Mouse (Mus musculus): ENCODE results near the gene Ptpn5. TPM values are rescaled to one million over a fixed set of nuclear protein-coding genes. Genes with fewer than 3 reads are reported as not detected.
A peak's percentile ranks its signal among the peaks of the same experiment; 100 is the strongest.

The Ptpn5 gene
- polyA plus RNA-seq, 1 experiment: not detected

GRCm38 (mm10) chr7:47146034-47146812 lies 12.7 kb upstream of the Ptpn5 start:
- H3K4me3 ChIP-seq (ENCODE audit: insufficient read depth, low read depth, low read length): no peak overlapping the region
- H3K4me1 ChIP-seq (ENCODE audit: control insufficient read depth, insufficient read depth, low read length): no peaks in the 10 kb centered on the region
- H3K27ac ChIP-seq (ENCODE audit: insufficient read depth, low read depth, low read length): no peak overlapping the region
- WGBS: 53% methylated on average over 12 of the region's 12 CpGs
- TF ChIP-seq POLR2A (IDR thresholded peaks at IDR 0.05; ENCODE audit: insufficient read depth, low read depth, low read length): no peak
- TF ChIP-seq CTCF (IDR thresholded peaks at IDR 0.05; ENCODE audit: insufficient read depth, low read depth, low read length): no peak

GRCm38 (mm10) chr7:47144299-47144698 lies 10.8 kb upstream of the Ptpn5 start:
- H3K4me3 ChIP-seq (ENCODE audit: insufficient read depth, low read depth, low read length): no peak overlapping the region

GRCm38 (mm10) chr7:47139823-47140325 lies 6.4 kb upstream of the Ptpn5 start:
- no peak for TF ChIP-seq CTCF (IDR thresholded peaks at IDR 0.05; ENCODE audit: insufficient read depth, low read depth, low read length)
- no peak for TF ChIP-seq POLR2A (IDR thresholded peaks at IDR 0.05; ENCODE audit: insufficient read depth, low read depth, low read length)
- Histone ChIP-seq H3K4me3 (ENCODE audit: insufficient read depth, low read depth, low read length) (no peak overlapping the region), H3K27ac (ENCODE audit: insufficient read depth, low read depth, low read length) (no peak overlapping the region), H3K4me1 (ENCODE audit: control insufficient read depth, insufficient read depth, low read length) (peaks cover 8% of the 10 kb centered on the region; the same call in 1 of the 2 replicates)
- WGBS: 86% methylated on average over 8 of the region's 8 CpGs

More at GRCm38 (mm10) chr7:47144299-47144698, 10.8 kb upstream of the Ptpn5 start:
- no peak overlapping the region for H3K27ac ChIP-seq (ENCODE audit: insufficient read depth, low read depth, low read length)
- no peak for TF ChIP-seq CTCF (IDR thresholded peaks at IDR 0.05; ENCODE audit: insufficient read depth, low read depth, low read length)
- TF ChIP-seq POLR2A (IDR thresholded peaks at IDR 0.05; ENCODE audit: insufficient read depth, low read depth, low read length): no peak
- H3K4me1 ChIP-seq (ENCODE audit: control insufficient read depth, insufficient read depth, low read length): no peaks in the 10 kb centered on the region
- 38% methylated on average over 6 of the region's 6 CpGs for WGBS

- WGBS: 51% methylated on average over 5 of the region's 5 CpGs
- no peak for TF ChIP-seq CTCF (IDR thresholded peaks at IDR 0.05; ENCODE audit: insufficient read depth, low read depth, low read length)
- TF ChIP-seq POLR2A (IDR thresholded peaks at IDR 0.05; ENCODE audit: insufficient read depth, low read depth, low read length): no peak
- peaks cover 21% of the 10 kb centered on the region for H3K4me1 ChIP-seq (ENCODE audit: control insufficient read depth, insufficient read depth, low read length)
- H3K27ac ChIP-seq (ENCODE audit: insufficient read depth, low read depth, low read length): no peak overlapping the region
- no peak overlapping the region for H3K4me3 ChIP-seq (ENCODE audit: insufficient read depth, low read depth, low read length)
Observed at GRCm38 (mm10) chr7:47134570-47134969, 1.1 kb upstream of the Ptpn5 start.

- H3K27ac ChIP-seq (ENCODE audit: insufficient read depth, low read depth, low read length): peak overlapping the region; percentile 78
- WGBS: 2% methylated on average over 10 of the region's 10 CpGs
- 0 out of 2 replicates have a peak, but pooled peaks have one; percentile 42 for TF ChIP-seq CTCF (IDR thresholded peaks at IDR 0.05; ENCODE audit: insufficient read depth, low read depth, low read length)
- TF ChIP-seq POLR2A (IDR thresholded peaks at IDR 0.05; ENCODE audit: insufficient read depth, low read depth, low read length): no peak
- peaks cover 21% of the 10 kb centered on the region for H3K4me1 ChIP-seq (ENCODE audit: control insufficient read depth, insufficient read depth, low read length)
- H3K4me3 ChIP-seq (ENCODE audit: insufficient read depth, low read depth, low read length): peak overlapping the region; percentile 92
Observed at GRCm38 (mm10) chr7:47132931-47133260, 588 bp downstream of the Ptpn5 start.

- H3K4me3 ChIP-seq (ENCODE audit: insufficient read depth, low read depth, low read length): peak overlapping the region; percentile 92
- H3K27ac ChIP-seq (ENCODE audit: insufficient read depth, low read depth, low read length): peak overlapping the region; percentile 78
- under 1% methylated on average over 65 of the region's 65 CpGs for WGBS
- TF ChIP-seq CTCF (IDR thresholded peaks at IDR 0.05; ENCODE audit: insufficient read depth, low read depth, low read length) (no peak; the same call in 1 of the 2 replicates), POLR2A (IDR thresholded peaks at IDR 0.05; ENCODE audit: insufficient read depth, low read depth, low read length) (0 out of 2 replicates have a peak, but pooled peaks have one; percentile 32)
- peaks cover 21% of the 10 kb centered on the region for H3K4me1 ChIP-seq (ENCODE audit: control insufficient read depth, insufficient read depth, low read length)
Observed at GRCm38 (mm10) chr7:47132180-47132930, 1.1 kb downstream of the Ptpn5 start.

GRCm38 (mm10) chr7:47131840-47132179 lies 1.7 kb downstream of the Ptpn5 start:
- TF ChIP-seq POLR2A (IDR thresholded peaks at IDR 0.05; ENCODE audit: insufficient read depth, low read depth, low read length): no peak
- no peak for TF ChIP-seq CTCF (IDR thresholded peaks at IDR 0.05; ENCODE audit: insufficient read depth, low read depth, low read length)
- WGBS: under 1% methylated on average over 15 of the region's 15 CpGs
- Histone ChIP-seq H3K27ac (ENCODE audit: insufficient read depth, low read depth, low read length) (no peak overlapping the region; the same call in 1 of the 2 replicates), H3K4me1 (ENCODE audit: control insufficient read depth, insufficient read depth, low read length) (peaks cover 21% of the 10 kb centered on the region), H3K4me3 (ENCODE audit: insufficient read depth, low read depth, low read length) (peak overlapping the region; percentile 92)

- no peak overlapping the region for H3K27ac ChIP-seq (ENCODE audit: insufficient read depth, low read depth, low read length)
- H3K4me1 ChIP-seq (ENCODE audit: control insufficient read depth, insufficient read depth, low read length): peaks cover 20% of the 10 kb centered on the region
- TF ChIP-seq CTCF (IDR thresholded peaks at IDR 0.05; ENCODE audit: insufficient read depth, low read depth, low read length): no peak
- no peak for TF ChIP-seq POLR2A (IDR thresholded peaks at IDR 0.05; ENCODE audit: insufficient read depth, low read depth, low read length)
- no peak overlapping the region for H3K4me3 ChIP-seq (ENCODE audit: insufficient read depth, low read depth, low read length)
- 57% methylated on average over 8 of the region's 8 CpGs for WGBS
Observed at GRCm38 (mm10) chr7:47131258-47131657, 2.2 kb downstream of the Ptpn5 start.

GRCm38 (mm10) chr7:47122026-47122425 lies 11.5 kb downstream of the Ptpn5 start:
- H3K27ac ChIP-seq (ENCODE audit: insufficient read depth, low read depth, low read length): no peak overlapping the region
- H3K4me1 ChIP-seq (ENCODE audit: control insufficient read depth, insufficient read depth, low read length): no peaks in the 10 kb centered on the region
- TF ChIP-seq CTCF (IDR thresholded peaks at IDR 0.05; ENCODE audit: insufficient read depth, low read depth, low read length) (no peak), POLR2A (IDR thresholded peaks at IDR 0.05; ENCODE audit: insufficient read depth, low read depth, low read length) (no peak)
- WGBS: 92% methylated on average over 3 of the region's 3 CpGs
- H3K4me3 ChIP-seq (ENCODE audit: insufficient read depth, low read depth, low read length): no peak overlapping the region

Measured in olfactory bulb, adult 2 months (tissue).